Mouse (Mus musculus): Measurements from ENCODE around the gene Ndufc2.
A peak's percentile ranks its signal among the peaks of the same experiment; 100 is the strongest.
"Not testable (repeated sequence)": the region's sequence is repeated elsewhere in the genome, so short reads cannot be mapped to it uniquely, and the experiment has no call there.

Ndufc2 gene

GRCm38 (mm10) chr7:97424621-97425245 lies 24.9 kb downstream of the Ndufc2 start:
- peak; percentile 73 for DNase-seq (ENCODE audit: extremely low read depth, insufficient read length, low spot score)

- peak; percentile 55 for DNase-seq (ENCODE audit: extremely low read depth, insufficient read length, low spot score)
Observed at GRCm38 (mm10) chr7:97426566-97426965, 26.8 kb downstream of the Ndufc2 start.

- DNase-seq (ENCODE audit: extremely low read depth, insufficient read length, low spot score), result no peak
Observed at GRCm38 (mm10) chr7:97427296-97427695, 27.5 kb downstream of the Ndufc2 start.

GRCm38 (mm10) chr7:97427778-97428420 lies 28.1 kb downstream of the Ndufc2 start:
- DNase-seq (ENCODE audit: extremely low read depth, insufficient read length, low spot score), result no peak

GRCm38 (mm10) chr7:97429705-97430104 lies 29.9 kb downstream of the Ndufc2 start:
- DNase-seq (ENCODE audit: extremely low read depth, insufficient read length, low spot score), result no peak

GRCm38 (mm10) chr7:97433517-97433916 lies 33.7 kb downstream of the Ndufc2 start:
- DNase-seq (ENCODE audit: extremely low read depth, insufficient read length, low spot score), result not testable (repeated sequence)

- DNase-seq (ENCODE audit: extremely low read depth, insufficient read length, low spot score), result no peak
Observed at GRCm38 (mm10) chr7:97434517-97434916, 34.7 kb downstream of the Ndufc2 start.

- DNase-seq (ENCODE audit: extremely low read depth, insufficient read length, low spot score), result no peak
Observed at GRCm38 (mm10) chr7:97438986-97439385, 39.2 kb downstream of the Ndufc2 start.

GRCm38 (mm10) chr7:97446171-97446925 lies 46.5 kb downstream of the Ndufc2 start:
- DNase-seq (ENCODE audit: extremely low read depth, insufficient read length, low spot score), result peak; percentile 86

- DNase-seq (ENCODE audit: extremely low read depth, insufficient read length, low spot score), result peak; percentile 29
Observed at GRCm38 (mm10) chr7:97447050-97447531, 47.3 kb downstream of the Ndufc2 start.

- DNase-seq (ENCODE audit: extremely low read depth, insufficient read length, low spot score), result not testable (repeated sequence)
Observed at GRCm38 (mm10) chr7:97451023-97451422, 51.2 kb downstream of the Ndufc2 start, which contains the start of gene Kctd14. Kctd14 (plus strand) TSS chr7:97451323.

GRCm38 (mm10) chr7:97452196-97452595 lies 52.4 kb downstream of the Ndufc2 start:
- no peak for DNase-seq (ENCODE audit: extremely low read depth, insufficient read length, low spot score)

GRCm38 (mm10) chr7:97453141-97453921 lies 53.5 kb downstream of the Ndufc2 start:
- peak; percentile 52 for DNase-seq (ENCODE audit: extremely low read depth, insufficient read length, low spot score)

GRCm38 (mm10) chr7:97454795-97455194 lies 55.0 kb downstream of the Ndufc2 start:
- DNase-seq (ENCODE audit: extremely low read depth, insufficient read length, low spot score), result no peak

GRCm38 (mm10) chr7:97455577-97455976 lies 55.8 kb downstream of the Ndufc2 start:
- no peak for DNase-seq (ENCODE audit: extremely low read depth, insufficient read length, low spot score)
